In the genomic region with DNA sequence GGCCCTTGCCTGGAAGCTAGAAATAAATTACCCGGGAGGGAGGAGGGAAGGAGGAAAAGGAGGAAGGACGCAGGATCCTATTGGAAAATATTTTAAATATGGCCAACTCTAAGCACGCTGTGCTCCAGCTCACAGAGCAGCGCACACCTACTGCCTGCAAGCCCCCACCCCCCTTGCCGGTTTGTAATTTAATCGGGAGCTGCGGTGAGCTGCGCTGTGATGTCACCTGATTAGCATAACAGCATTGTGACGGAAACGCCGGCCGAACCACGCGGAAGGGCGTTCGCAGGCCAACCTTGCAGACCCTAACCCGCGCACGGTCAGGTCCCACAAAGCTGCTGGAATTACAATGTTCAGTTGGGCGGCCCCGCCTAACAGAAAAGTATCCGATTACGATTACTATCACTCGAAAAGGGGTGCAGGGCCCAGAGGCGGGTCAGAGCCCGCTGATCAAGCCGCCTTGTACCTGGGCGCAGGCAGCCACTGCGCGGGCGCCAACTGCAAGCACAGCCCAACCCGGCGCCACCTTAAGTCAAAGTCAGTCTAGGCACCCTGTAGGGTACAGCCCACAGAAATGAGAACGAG, we compare ENCODE assay signal across 8 mouse cellular contexts.
DNase-seq lines count a peak whose midpoint lies in the region; ATAC-seq and TF ChIP-seq lines count a peak whose summit lies in the region.

No protein-coding gene starts in this region.

- H3K36me3 ChIP-seq in erythroblast, embryonic 14.5 days (ENCODE audit: control insufficient read depth): no peaks in the 10 kb centered on the region
- no peaks in the 10 kb centered on the region for H3K36me3 ChIP-seq in intestine, embryonic 15.5 days
- no peaks in the 10 kb centered on the region for H3K36me3 ChIP-seq in liver, postnatal 0 days (replicated peaks; ENCODE audit: insufficient read depth, low read length)
- peaks cover 5% of the 10 kb centered on the region for H3K36me3 ChIP-seq in neural tube, embryonic 12.5 days

- peak overlapping the region; percentile 59 for H3K4me3 ChIP-seq in erythroblast, embryonic 14.5 days (replicated peaks)
- peak overlapping the region; percentile 46 for H3K4me3 ChIP-seq in intestine, embryonic 15.5 days (replicated peaks)
- H3K4me3 ChIP-seq in liver, postnatal 0 days (ENCODE audit: low read depth, low read length): peak overlapping the region; percentile 56
- peak overlapping the region; percentile 53 for H3K4me3 ChIP-seq in neural tube, embryonic 12.5 days

- peaks cover 70% of the 10 kb centered on the region for H3K27me3 ChIP-seq in erythroblast, embryonic 14.5 days (ENCODE audit: control insufficient read depth)
- no peaks in the 10 kb centered on the region for H3K27me3 ChIP-seq in intestine, embryonic 15.5 days (replicated peaks)
- no peaks in the 10 kb centered on the region for H3K27me3 ChIP-seq in liver, postnatal 0 days (ENCODE audit: insufficient read depth, low read length)
- no peaks in the 10 kb centered on the region for H3K27me3 ChIP-seq in neural tube, embryonic 12.5 days (replicated peaks)

- peak; percentile 66 to 68 for DNase-seq in cerebellum, postnatal 25 days
- peak; percentile 78 for DNase-seq in liver, postnatal 0 days
- DNase-seq in testis, postnatal 10 days (ENCODE audit: low spot score): peak; percentile 59

- WGBS in intestine, embryonic 15.5 days: under 1% methylated on average over 34 of the region's 34 CpGs
- 1% methylated on average over 34 of the region's 34 CpGs for WGBS in liver, postnatal 0 days (ENCODE audit: insufficient replicate concordance)
- under 1% methylated on average over 34 of the region's 34 CpGs for WGBS in neural tube, embryonic 12.5 days

- no peak for TF ChIP-seq EP300 in liver, postnatal 0 days (IDR thresholded peaks at IDR 0.05; ENCODE audit: low read depth)

- H3K9ac ChIP-seq in intestine, embryonic 15.5 days: peak overlapping the region; percentile 61
- peak overlapping the region; percentile 79 for H3K9ac ChIP-seq in liver, postnatal 0 days (replicated peaks)
- H3K9ac ChIP-seq in neural tube, embryonic 12.5 days: peak overlapping the region; percentile 68

- TF ChIP-seq CTCF in liver, postnatal 0 days (IDR thresholded peaks at IDR 0.05; ENCODE audit: low read depth): peak; percentile 49

- peaks cover 11% of the 10 kb centered on the region for H3K4me1 ChIP-seq in erythroblast, embryonic 14.5 days (ENCODE audit: control insufficient read depth)
- H3K4me1 ChIP-seq in intestine, embryonic 15.5 days (replicated peaks): peaks cover 14% of the 10 kb centered on the region; the same call in 1 of the 2 replicates
- H3K4me1 ChIP-seq in liver, postnatal 0 days (ENCODE audit: insufficient read depth): peaks cover 17% of the 10 kb centered on the region
- H3K4me1 ChIP-seq in neural tube, embryonic 12.5 days: peaks cover 14% of the 10 kb centered on the region

- H3K27ac ChIP-seq in intestine, embryonic 15.5 days: peak overlapping the region; percentile 93
- peak overlapping the region; percentile 90 for H3K27ac ChIP-seq in liver, postnatal 0 days (ENCODE audit: low read depth)
- H3K27ac ChIP-seq in neural tube, embryonic 12.5 days: no peak overlapping the region

- ATAC-seq in erythroblast, adult 5-6 weeks (replicated peaks; ENCODE audit: low FRiP score, poor library complexity, severe bottlenecking): no peak; the same call in 1 of the 2 replicates
- peak; percentile 77 for ATAC-seq in granulocyte monocyte progenitor cell, adult 5-6 weeks (replicated peaks; ENCODE audit: poor library complexity, severe bottlenecking)
- ATAC-seq in intestine, embryonic 15.5 days: peak; percentile 95
- ATAC-seq in liver, postnatal 0 days: peak; percentile 86
- ATAC-seq in neural tube, embryonic 12.5 days (ENCODE audit: low FRiP score, low read depth): peak; percentile 95

- H3K4me2 ChIP-seq in intestine, embryonic 15.5 days (replicated peaks): peak overlapping the region; percentile 63
- peak overlapping the region; percentile 71 for H3K4me2 ChIP-seq in liver, postnatal 0 days (ENCODE audit: low read depth, low read length)
- peak overlapping the region; percentile 85 for H3K4me2 ChIP-seq in neural tube, embryonic 12.5 days (replicated peaks)

- H3K9me3 ChIP-seq in erythroblast, embryonic 14.5 days (ENCODE audit: control insufficient read depth, low read length): no peaks in the 10 kb centered on the region
- no peaks in the 10 kb centered on the region for H3K9me3 ChIP-seq in intestine, embryonic 15.5 days
- no peaks in the 10 kb centered on the region for H3K9me3 ChIP-seq in liver, postnatal 0 days (ENCODE audit: low read length)
- H3K9me3 ChIP-seq in neural tube, embryonic 12.5 days: no peaks in the 10 kb centered on the region
